Mouse (Mus musculus): ENCODE results near the gene Tnfrsf1a. TPM values are rescaled to one million over a fixed set of nuclear protein-coding genes. Genes with fewer than 3 reads are reported as not detected.

Gene Tnfrsf1a
- polyA plus RNA-seq, 1 experiment from 2014 or later, result 69.3 TPM

- H3K9ac ChIP-seq (ENCODE audit: low read depth, low read length), result no peak overlapping the region
- 0 out of 2 replicates have a peak, but pooled peaks cover 2% of the 10 kb centered on the region for H3K4me1 ChIP-seq (ENCODE audit: control insufficient read depth, insufficient read depth, low read length)
- no peak overlapping the region for H3K4me2 ChIP-seq (replicated peaks; ENCODE audit: low read depth, low read length)
- no peaks in the 10 kb centered on the region for H3K27me3 ChIP-seq (ENCODE audit: control insufficient read depth, insufficient read depth, low read length)
- H3K27ac ChIP-seq (ENCODE audit: low read depth, low read length), result no peak overlapping the region
- no peaks in the 10 kb centered on the region for H3K36me3 ChIP-seq (ENCODE audit: control insufficient read depth, insufficient read depth, low read length)
- H3K9me3 ChIP-seq (ENCODE audit: control insufficient read depth, low read length), result no peaks in the 10 kb centered on the region
- no peak for ATAC-seq (ENCODE audit: low FRiP score, low TSS enrichment)
- 96% methylated on average over 10 of the region's 10 CpGs for WGBS
- H3K4me3 ChIP-seq (ENCODE audit: low read length), result no peak overlapping the region
These were observed 58.5 kb downstream of the Tnfrsf1a start for GRCm38 (mm10) chr6:125407657-125408056.

- Histone ChIP-seq H3K27ac (ENCODE audit: low read depth, low read length) (no peak overlapping the region), H3K9ac (ENCODE audit: low read depth, low read length) (no peak overlapping the region), H3K4me1 (ENCODE audit: control insufficient read depth, insufficient read depth, low read length) (0 out of 2 replicates have a peak, but pooled peaks cover 2% of the 10 kb centered on the region), H3K27me3 (ENCODE audit: control insufficient read depth, insufficient read depth, low read length) (no peaks in the 10 kb centered on the region), H3K36me3 (ENCODE audit: control insufficient read depth, insufficient read depth, low read length) (no peaks in the 10 kb centered on the region), H3K4me2 (replicated peaks; ENCODE audit: low read depth, low read length) (no peak overlapping the region), H3K9me3 (ENCODE audit: control insufficient read depth, low read length) (no peaks in the 10 kb centered on the region), H3K4me3 (ENCODE audit: low read length) (no peak overlapping the region)
- no peak for ATAC-seq (ENCODE audit: low FRiP score, low TSS enrichment)
- 64% methylated on average over 11 of the region's 11 CpGs for WGBS
These were observed 61.4 kb downstream of the Tnfrsf1a start for GRCm38 (mm10) chr6:125410551-125410950.

GRCm38 (mm10) chr6:125410995-125411547 is 61.9 kb downstream of the Tnfrsf1a start:
- no peaks in the 10 kb centered on the region for H3K27me3 ChIP-seq (ENCODE audit: control insufficient read depth, insufficient read depth, low read length)
- H3K9me3 ChIP-seq (ENCODE audit: control insufficient read depth, low read length), result no peaks in the 10 kb centered on the region
- H3K27ac ChIP-seq (ENCODE audit: low read depth, low read length), result no peak overlapping the region
- WGBS, result 56% methylated on average over 8 of the region's 8 CpGs
- H3K4me2 ChIP-seq (replicated peaks; ENCODE audit: low read depth, low read length), result no peak overlapping the region
- H3K36me3 ChIP-seq (ENCODE audit: control insufficient read depth, insufficient read depth, low read length), result no peaks in the 10 kb centered on the region
- 0 out of 2 replicates have a peak, but pooled peaks cover 2% of the 10 kb centered on the region for H3K4me1 ChIP-seq (ENCODE audit: control insufficient read depth, insufficient read depth, low read length)
- no peak overlapping the region for H3K9ac ChIP-seq (ENCODE audit: low read depth, low read length)
- ATAC-seq (ENCODE audit: low FRiP score, low TSS enrichment), result no peak
- H3K4me3 ChIP-seq (ENCODE audit: low read length), result no peak overlapping the region

- H3K9me3 ChIP-seq (ENCODE audit: control insufficient read depth, low read length), result no peaks in the 10 kb centered on the region
- no peak for ATAC-seq (ENCODE audit: low FRiP score, low TSS enrichment)
- WGBS, result 99% methylated on average over 6 of the region's 6 CpGs
- no peaks in the 10 kb centered on the region for H3K27me3 ChIP-seq (ENCODE audit: control insufficient read depth, insufficient read depth, low read length)
- no peak overlapping the region for H3K9ac ChIP-seq (ENCODE audit: low read depth, low read length)
- H3K4me2 ChIP-seq (replicated peaks; ENCODE audit: low read depth, low read length), result no peak overlapping the region
- 0 out of 2 replicates have a peak, but pooled peaks cover 2% of the 10 kb centered on the region for H3K4me1 ChIP-seq (ENCODE audit: control insufficient read depth, insufficient read depth, low read length)
- H3K4me3 ChIP-seq (ENCODE audit: low read length), result no peak overlapping the region
- no peaks in the 10 kb centered on the region for H3K36me3 ChIP-seq (ENCODE audit: control insufficient read depth, insufficient read depth, low read length)
- no peak overlapping the region for H3K27ac ChIP-seq (ENCODE audit: low read depth, low read length)
These were observed 62.5 kb downstream of the Tnfrsf1a start for GRCm38 (mm10) chr6:125411661-125412060.

Other genes with a start within 250 kb of the Tnfrsf1a start
- gene Nop2, start 217.5 kb upstream of the Tnfrsf1a start, polyA plus RNA-seq (2014; fragmentation: Nextera tagmentation; extraction: Ambion mirVana), result 58.2 and 67.2 TPM in 2 replicates
- gene Iffo1, start 204.1 kb upstream of the Tnfrsf1a start, polyA plus RNA-seq (2014; fragmentation: Nextera tagmentation; extraction: Ambion mirVana), result 7.0 and 7.4 TPM in 2 replicates
- 2,196 and 2,293 TPM in 2 replicates for gene Gapdh, start 182.9 kb upstream of the Tnfrsf1a start, polyA plus RNA-seq (2014; fragmentation: Nextera tagmentation; extraction: Ambion mirVana)
- gene Ncapd2, start 157.7 kb upstream of the Tnfrsf1a start, polyA plus RNA-seq (2014; fragmentation: Nextera tagmentation; extraction: Ambion mirVana), result 99.6 and 150 TPM in 2 replicates
- gene Mrpl51, start 157.6 kb upstream of the Tnfrsf1a start, polyA plus RNA-seq (2014; fragmentation: Nextera tagmentation; extraction: Ambion mirVana), result 203 and 238 TPM in 2 replicates
- gene Vamp1, start 133.8 kb upstream of the Tnfrsf1a start, polyA plus RNA-seq (2014; fragmentation: Nextera tagmentation; extraction: Ambion mirVana), result 2.0 and 3.5 TPM in 2 replicates
- 2.0 and 4.5 TPM in 2 replicates for gene Tapbpl, start 117.5 kb upstream of the Tnfrsf1a start, polyA plus RNA-seq (2014; fragmentation: Nextera tagmentation; extraction: Ambion mirVana)
- 1.5 and 2.0 TPM in 2 replicates for gene Cd27, start 112.4 kb upstream of the Tnfrsf1a start, polyA plus RNA-seq (2014; fragmentation: Nextera tagmentation; extraction: Ambion mirVana)
- 0.29 TPM in 1 of 2 replicates, not detected in the other for gene Tuba3a, start 63.3 kb upstream of the Tnfrsf1a start, polyA plus RNA-seq (2014; fragmentation: Nextera tagmentation; extraction: Ambion mirVana)
- gene Ltbr, start 35.5 kb upstream of the Tnfrsf1a start, polyA plus RNA-seq (2014; fragmentation: Nextera tagmentation; extraction: Ambion mirVana), result 54.0 and 54.3 TPM in 2 replicates
- 2.5 and 3.3 TPM in 2 replicates for gene Scnn1a, start 28.7 kb upstream of the Tnfrsf1a start, polyA plus RNA-seq (2014; fragmentation: Nextera tagmentation; extraction: Ambion mirVana)
- gene Plekhg6, start 31.4 kb downstream of the Tnfrsf1a start, polyA plus RNA-seq (2014; fragmentation: Nextera tagmentation; extraction: Ambion mirVana), result 3.8 and 6.1 TPM in 2 replicates
- gene Cd9, start 145.4 kb downstream of the Tnfrsf1a start, polyA plus RNA-seq (2014; fragmentation: Nextera tagmentation; extraction: Ambion mirVana), result 116 and 118 TPM in 2 replicates
- gene Vwf, start 197.4 kb downstream of the Tnfrsf1a start, polyA plus RNA-seq (2014; fragmentation: Nextera tagmentation; extraction: Ambion mirVana), result 2.4 and 5.2 TPM in 2 replicates